24 mouse cellular contexts compared by ENCODE assay signal in the genomic region with DNA sequence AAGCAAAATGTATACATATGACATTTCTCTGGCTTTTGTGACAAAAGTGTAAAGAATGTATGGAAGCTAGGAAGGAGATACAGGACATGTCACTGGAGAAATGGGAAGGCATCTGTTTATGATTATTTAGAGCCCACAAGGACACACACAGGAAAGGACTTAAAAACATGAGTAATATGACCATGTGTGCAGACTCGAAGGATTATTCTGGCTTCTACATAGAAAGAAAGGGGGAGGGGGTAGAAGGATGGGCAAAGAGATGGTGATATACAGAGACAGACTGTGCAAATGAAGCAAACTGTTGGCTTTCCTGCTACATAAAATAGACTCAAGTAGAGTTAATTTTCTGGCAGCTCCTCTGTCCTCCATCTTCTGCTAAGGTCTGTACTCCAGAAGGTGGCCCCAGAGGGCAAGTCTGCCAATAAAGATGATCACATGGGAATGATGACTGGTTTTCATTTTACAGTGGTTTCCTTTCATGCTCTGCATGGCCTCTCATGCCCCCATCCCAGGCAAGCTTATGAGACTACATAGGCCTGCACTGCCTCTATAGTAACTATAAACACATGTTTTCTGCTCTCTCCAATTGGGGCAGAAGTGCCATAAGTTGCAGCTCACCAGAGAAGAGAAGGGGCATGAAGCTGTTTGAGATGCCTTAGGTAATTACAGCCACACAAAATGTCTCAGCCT.
A peak's percentile ranks its signal among the peaks of the same experiment; 100 is the strongest.
DNase-seq lines count a peak whose midpoint lies in the region; ATAC-seq lines count a peak whose summit lies in the region.
"Had no signal": no experiment of that assay in that cellular context is flagged by ENCODE, and none has a peak within 500 bp of the region (broad histone marks: within the 10 kb centered on the region; RNA-seq: fewer than 3 reads in every experiment).

No protein-coding gene starts in this region.

- 35% methylated on average over 1 of the region's 1 CpGs for WGBS in embryonic facial prominence, embryonic 14.5 days
- WGBS in limb, embryonic 11.5 days, result 59% methylated on average over 1 of the region's 1 CpGs
- 89% methylated on average over 1 of the region's 1 CpGs for WGBS in midbrain, embryonic 16.5 days

- no peaks in the 10 kb centered on the region for H3K4me1 ChIP-seq in embryonic facial prominence, embryonic 14.5 days (ENCODE audit: control insufficient read depth, insufficient read depth, low read length)
- H3K4me1 ChIP-seq in limb, embryonic 11.5 days (ENCODE audit: control insufficient read depth, insufficient read depth, low read length), result no peaks in the 10 kb centered on the region
- no peaks in the 10 kb centered on the region for H3K4me1 ChIP-seq in midbrain, embryonic 16.5 days (ENCODE audit: control insufficient read depth, insufficient read depth, low read length)
- H3K4me1 ChIP-seq: forebrain, embryonic 13.5 days; heart, embryonic 15.5 days; midbrain, embryonic 10.5 days had no signal

- peak; percentile 88 for ATAC-seq in embryonic facial prominence, embryonic 14.5 days (ENCODE audit: low read depth)
- ATAC-seq in limb, embryonic 11.5 days (ENCODE audit: insufficient number of reproducible peaks, low FRiP score, low TSS enrichment, low read depth), result peak; percentile 88
- no peak for ATAC-seq in midbrain, embryonic 16.5 days
- ATAC-seq: activated CD4-positive, CD25-positive, alpha-beta regulatory T cell, adult 4 months; forebrain, embryonic 13.5 days had no signal

- H3K36me3 ChIP-seq in embryonic facial prominence, embryonic 14.5 days (ENCODE audit: control insufficient read depth, insufficient read depth, low read length), result no peaks in the 10 kb centered on the region
- no peaks in the 10 kb centered on the region for H3K36me3 ChIP-seq in limb, embryonic 11.5 days (ENCODE audit: control insufficient read depth, insufficient read depth, low read length)
- no peaks in the 10 kb centered on the region for H3K36me3 ChIP-seq in midbrain, embryonic 16.5 days (ENCODE audit: control insufficient read depth, insufficient read depth, low read length)
- H3K36me3 ChIP-seq: heart, embryonic 15.5 days; midbrain, embryonic 10.5 days had no signal

- no peaks in the 10 kb centered on the region for H3K27me3 ChIP-seq in embryonic facial prominence, embryonic 14.5 days (replicated peaks; ENCODE audit: control insufficient read depth, insufficient read depth, low read length)
- no peaks in the 10 kb centered on the region for H3K27me3 ChIP-seq in limb, embryonic 11.5 days (ENCODE audit: control insufficient read depth, insufficient read depth, low read length)
- no peaks in the 10 kb centered on the region for H3K27me3 ChIP-seq in midbrain, embryonic 16.5 days (ENCODE audit: control insufficient read depth, insufficient read depth, low read depth, low read length)
- H3K27me3 ChIP-seq: forebrain, embryonic 13.5 days; heart, embryonic 15.5 days had no signal

- no peak overlapping the region for H3K9ac ChIP-seq in embryonic facial prominence, embryonic 14.5 days (ENCODE audit: low read depth, low read length)
- no peak overlapping the region for H3K9ac ChIP-seq in limb, embryonic 11.5 days (ENCODE audit: low read length)
- H3K9ac ChIP-seq in midbrain, embryonic 16.5 days (ENCODE audit: low read depth, low read length), result no peak overlapping the region
- H3K9ac ChIP-seq: forebrain, embryonic 13.5 days; heart, embryonic 15.5 days had no signal

- H3K4me3 ChIP-seq in embryonic facial prominence, embryonic 14.5 days (ENCODE audit: low read depth, low read length), result no peak overlapping the region
- no peak overlapping the region for H3K4me3 ChIP-seq in limb, embryonic 11.5 days (ENCODE audit: low read depth, low read length)
- H3K4me3 ChIP-seq in midbrain, embryonic 16.5 days (ENCODE audit: low read depth, low read length), result no peak overlapping the region
- H3K4me3 ChIP-seq: forebrain, embryonic 13.5 days; heart, adult 2 months; heart, embryonic 15.5 days; left cerebral cortex, adult 2 months; midbrain, embryonic 10.5 days had no signal

- DNase-seq in 416B (ENCODE audit: low read depth) (peak; percentile 11), adipocyte (ENCODE audit: low spot score) (peak; percentile 54)
- peak; percentile 86 for DNase-seq in embryonic facial prominence, embryonic 14.5 days (ENCODE audit: low spot score)
- DNase-seq in limb, embryonic 11.5 days (ENCODE audit: low spot score), result peak; percentile 36
- no peak for DNase-seq in heart, postnatal 25 days (ENCODE audit: low spot score)
- no peak for DNase-seq in thymus, postnatal 14 days
- no peak for DNase-seq in gastrocnemius, postnatal 25 days
- DNase-seq: adrenal gland, postnatal 36 days; cerebellum, adult 11-12 months; cerebellum, postnatal 25 days; gastrocnemius, postnatal 10 days; heart, adult 2 months; kidney, adult 9 months; kidney, postnatal 36 days; lung, adult 18-20 months; lung, postnatal 4 days; thymus, postnatal 25 days had no signal

- intact Hi-C loops in heart, postnatal 25 days (cut with DNase I), result no loop called here

- no peak overlapping the region for H3K4me2 ChIP-seq in embryonic facial prominence, embryonic 14.5 days (ENCODE audit: low read depth, low read length)
- H3K4me2 ChIP-seq in limb, embryonic 11.5 days (ENCODE audit: low read depth, severe bottlenecking), result no peak overlapping the region
- H3K4me2 ChIP-seq in midbrain, embryonic 16.5 days (ENCODE audit: low read length), result no peak overlapping the region
- H3K4me2 ChIP-seq: forebrain, embryonic 13.5 days; heart, embryonic 15.5 days; liver, embryonic 11.5 days had no signal

- H3K9me3 ChIP-seq in embryonic facial prominence, embryonic 14.5 days (ENCODE audit: control insufficient read depth, low read length), result no peaks in the 10 kb centered on the region
- H3K9me3 ChIP-seq in limb, embryonic 11.5 days (ENCODE audit: control insufficient read depth, low read length), result no peaks in the 10 kb centered on the region
- no peaks in the 10 kb centered on the region for H3K9me3 ChIP-seq in midbrain, embryonic 16.5 days (replicated peaks; ENCODE audit: control insufficient read depth, low read length, poor library complexity, severe bottlenecking)
- H3K9me3 ChIP-seq: forebrain, embryonic 13.5 days; heart, embryonic 15.5 days; midbrain, embryonic 10.5 days had no signal

- no peak overlapping the region for H3K27ac ChIP-seq in embryonic facial prominence, embryonic 14.5 days (replicated peaks; ENCODE audit: low read depth, low read length)
- no peak overlapping the region for H3K27ac ChIP-seq in limb, embryonic 11.5 days (replicated peaks; ENCODE audit: low read depth, low read length)
- H3K27ac ChIP-seq in midbrain, embryonic 16.5 days (ENCODE audit: low read length), result no peak overlapping the region
- H3K27ac ChIP-seq: forebrain, embryonic 13.5 days; heart, adult 2 months; heart, embryonic 15.5 days; left cerebral cortex, adult 2 months; midbrain, embryonic 10.5 days had no signal

Comparison
In these comparisons a context has a peak if more than half of its experiments do, and no peak if none do; other contexts are left out.
1. DNase-seq: peak in 416B (single experiment), adipocyte (single experiment), embryonic facial prominence, embryonic 14.5 days (single experiment) and limb, embryonic 11.5 days (single experiment); none in heart, postnatal 25 days (single experiment), thymus, postnatal 14 days (single experiment) and gastrocnemius, postnatal 25 days (single experiment).